Mouse (Mus musculus): ENCODE measurements around the gene Tnfrsf19.

Tnfrsf19 gene

DNA sequence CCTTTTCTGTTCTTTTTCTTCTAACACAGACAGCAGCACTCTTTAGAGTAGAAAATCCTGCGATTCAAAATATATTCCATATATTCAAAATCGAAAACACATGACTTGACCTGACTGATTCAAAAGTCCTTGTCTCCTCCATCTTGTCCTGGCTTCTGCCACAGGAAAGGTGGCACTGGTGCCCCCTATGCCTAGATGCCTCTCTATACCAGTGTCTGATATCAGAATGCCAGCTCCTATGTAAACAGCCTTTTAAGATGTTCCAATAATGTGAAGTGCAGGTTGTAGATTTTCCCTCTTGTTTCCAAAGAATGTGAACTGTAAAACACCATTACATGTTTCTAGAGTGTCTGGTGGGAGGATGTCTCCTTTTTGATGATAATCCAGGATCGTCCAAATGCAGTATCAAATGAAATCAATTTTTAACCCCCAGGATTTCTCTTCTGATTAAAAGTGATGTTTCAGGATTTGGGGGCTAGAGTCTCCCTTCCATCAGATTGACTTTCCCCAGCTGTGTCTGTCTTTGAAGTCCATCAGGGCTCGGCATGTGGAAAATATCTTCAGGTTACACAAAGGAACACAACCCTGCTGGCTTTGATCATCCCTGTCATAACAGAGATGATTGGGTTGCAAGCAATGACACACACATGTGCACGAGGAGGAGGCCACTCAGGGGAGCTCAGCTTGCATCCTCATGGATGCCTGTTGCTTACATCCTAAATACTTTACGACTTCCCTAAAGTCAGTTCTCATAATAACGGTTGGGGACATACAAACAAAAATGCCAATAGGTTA, 82.1 kb downstream of the Tnfrsf19 start:
- no peak for DNase-seq (ENCODE audit: low spot score in 2 of 2)

DNA sequence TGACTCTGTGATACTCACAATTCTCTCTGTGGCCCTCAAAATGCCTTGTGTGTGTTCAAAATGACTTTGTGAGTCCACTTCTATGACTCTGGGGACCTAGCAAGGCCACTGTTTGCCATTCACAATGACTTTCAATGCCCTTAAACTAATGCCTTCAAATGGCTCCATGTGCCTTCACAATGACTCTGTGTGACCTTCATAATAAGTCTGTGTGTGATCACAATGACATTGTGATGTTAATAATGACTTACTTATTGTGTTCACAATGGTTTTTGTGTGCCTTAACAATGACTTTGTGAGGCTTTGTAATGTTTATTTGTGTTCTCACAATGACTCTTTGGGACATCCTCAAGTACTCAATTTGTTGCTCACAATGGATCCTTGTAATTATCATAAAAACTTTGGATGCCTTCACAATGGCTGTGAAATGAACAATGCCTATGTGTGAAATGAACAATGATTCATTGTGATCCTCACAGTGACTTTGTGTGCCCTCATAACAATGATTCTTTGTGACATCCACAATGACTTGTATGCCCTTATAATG, 88.6 kb downstream of the Tnfrsf19 start:
- DNase-seq (ENCODE audit: low spot score in 2 of 2), result no peak

DNA sequence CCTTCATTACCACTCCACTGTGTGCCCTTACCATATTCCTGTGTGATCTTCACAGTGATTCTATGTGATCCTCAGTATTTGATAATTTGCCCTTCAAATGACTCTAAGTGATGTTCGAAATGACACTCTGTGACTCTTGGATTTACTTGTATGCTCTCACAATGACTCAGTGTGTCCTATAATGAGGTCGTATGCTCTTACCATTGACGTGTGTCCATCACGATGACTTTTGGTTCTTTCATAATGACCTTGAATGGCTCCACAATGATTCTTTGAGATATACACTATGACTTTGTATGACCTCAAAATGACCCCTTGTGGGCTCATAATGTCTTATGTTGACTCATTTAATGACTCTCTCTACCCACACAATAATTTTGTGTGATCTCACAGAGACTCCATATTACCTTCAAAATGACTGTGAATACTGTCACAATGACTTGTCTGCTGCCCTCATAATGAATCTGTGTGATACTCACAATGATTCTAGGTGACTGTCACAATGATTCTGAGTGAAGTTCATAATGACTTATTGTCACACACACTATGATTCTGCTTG, 108.7 kb downstream of the Tnfrsf19 start:
- DNase-seq (ENCODE audit: low spot score in 2 of 2), result no peak

DNA sequence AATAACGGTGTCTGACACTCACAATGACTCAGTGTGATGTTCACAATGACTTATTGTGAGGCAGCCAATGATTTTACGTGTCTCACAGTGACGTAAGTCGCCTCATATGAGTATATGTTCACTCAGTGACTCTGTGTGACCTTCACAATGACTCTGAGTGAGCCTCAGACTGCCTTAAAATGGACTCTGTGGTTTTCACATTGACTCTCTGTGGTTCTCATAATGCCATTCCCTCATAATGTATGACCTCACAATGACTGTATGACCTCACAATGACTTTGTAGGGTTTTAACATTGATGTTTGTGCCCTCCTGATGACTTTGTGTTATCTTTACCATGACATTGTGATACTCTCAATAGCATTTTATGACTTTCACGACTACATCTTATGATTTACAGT, 110.6 kb downstream of the Tnfrsf19 start:
- no peak for DNase-seq (ENCODE audit: low spot score in 2 of 2)

DNA sequence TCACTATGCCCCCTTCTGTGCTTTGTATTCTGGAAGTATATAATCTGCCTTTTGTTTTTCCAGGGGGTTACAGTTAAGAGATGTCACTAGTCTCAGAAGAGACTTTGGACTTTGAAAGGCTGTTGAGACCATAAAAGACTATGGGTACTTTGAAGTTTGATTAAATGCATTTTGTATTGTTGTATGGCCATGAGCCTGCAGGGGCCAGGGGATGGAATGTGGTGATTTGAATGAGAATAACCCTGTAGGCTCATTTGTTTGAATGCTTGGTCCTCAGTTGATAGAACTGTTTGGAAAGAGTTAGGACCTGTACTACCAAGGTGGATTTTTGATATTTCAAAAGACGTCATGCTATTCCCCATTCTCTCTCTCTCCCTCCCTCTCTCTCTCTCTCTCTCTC, 120.3 kb downstream of the Tnfrsf19 start:
- DNase-seq (ENCODE audit: low spot score in 2 of 2), result no peak

DNA sequence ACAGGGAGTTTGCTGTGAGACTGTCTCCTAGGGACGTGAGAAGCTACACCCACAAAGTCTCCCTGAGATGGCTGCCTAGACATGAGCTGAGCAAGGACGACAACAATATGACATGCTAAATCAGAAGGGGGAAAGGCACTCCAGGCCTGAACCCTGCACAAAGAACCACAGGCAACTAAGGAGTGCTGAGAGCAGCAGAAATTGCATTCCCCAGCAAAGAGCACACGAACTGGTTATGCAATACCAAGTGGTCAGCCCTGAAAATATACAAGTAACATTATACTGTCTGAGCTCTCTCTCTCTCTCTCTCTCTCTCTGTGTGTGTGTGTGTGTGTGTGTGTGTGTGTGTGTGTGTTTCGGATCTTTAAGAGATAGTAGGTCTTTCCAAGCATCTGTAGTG, 129.6 kb downstream of the Tnfrsf19 start:
- DNase-seq (ENCODE audit: low spot score in 2 of 2), result no peak

Data from spleen, postnatal 4 days (tissue).